Mouse (Mus musculus) G1E (cell line): ENCODE data around the gene Nrg4.

Experiments
- CTCF ChIP-seq: IDR thresholded peaks from 2 replicates; pipeline ENCODE4 v1.5.1; 2012; ENCODE audit warnings: low read depth, low read length, inconsistent platforms, mixed read lengths
- GATA1 ChIP-seq: IDR thresholded peaks from 2 replicates; pipeline ENCODE4 v1.6.1; 2012; ENCODE audit warnings: borderline replicate concordance, low read length, inconsistent platforms, mixed read lengths
- POLR2AphosphoS5 ChIP-seq: IDR thresholded peaks from 2 replicates; pipeline ENCODE4 v1.6.1; 2012; ENCODE audit warnings: low read depth, low read length, inconsistent platforms; ENCODE audit not compliant: insufficient replicate concordance
- TAL1 ChIP-seq: conservative IDR thresholded peaks from 2 replicates; pipeline ENCODE4 v1.6.1; 2012; ENCODE audit warnings: low read depth, low read length, inconsistent platforms, mixed read lengths

GRCm38 (mm10) chr9:55231544-55231943, 95.1 kb downstream of the Nrg4 start:
- TF ChIP-seq POLR2AphosphoS5: no peak
- no peak for TF ChIP-seq CTCF
- TF ChIP-seq GATA1: no peak
- no peak for TF ChIP-seq TAL1
